Mouse (Mus musculus) fibroblast of lung, adult 2 months (primary cell): ENCODE measurements at regions not wholly inside any gene's neighbourhood (a gene's known extent, or its start where the extent isn't known, plus 50 kb on each side); places are given as distances from the start of the nearest gene placed in this dataset.

ENCODE experiments used
- DNase-seq: peaks from one replicate; pipeline ENCODE4 v3.0.0-alpha.2; 2011; ENCODE audit warnings: low read depth

- peak; percentile 76 for DNase-seq
Observed at GRCm38 (mm10) chr5:73930205-73930604, 138.0 kb downstream of the Usp46 start.

- no peak for DNase-seq
Observed at GRCm38 (mm10) chr5:73937799-73938198, 130.4 kb downstream of the Usp46 start.

DNA sequence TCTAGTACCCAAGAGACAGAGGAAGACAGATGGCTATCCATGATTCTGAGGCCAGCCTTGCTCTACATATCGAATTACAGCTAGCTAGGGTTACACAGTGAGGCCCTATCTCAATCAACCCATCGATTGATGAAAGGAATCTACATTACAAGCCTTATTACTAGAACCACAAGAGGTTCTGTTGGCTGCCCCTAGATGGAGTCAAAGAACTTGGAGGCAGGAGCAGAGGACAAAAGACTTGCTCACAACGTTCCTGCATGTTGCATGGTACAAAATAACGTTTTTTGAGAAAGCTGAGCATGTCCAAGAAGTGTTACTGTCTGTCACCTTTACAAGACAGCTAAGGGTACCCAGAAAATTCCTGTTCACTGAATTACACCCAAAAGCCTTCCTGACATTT is 129.8 kb downstream of the Usp46 start:
- no peak for DNase-seq

GRCm38 (mm10) chr5:73942950-73943349 is 125.3 kb downstream of the Usp46 start:
- DNase-seq, result no peak

GRCm38 (mm10) chr5:73945671-73946070 is 122.6 kb downstream of the Usp46 start:
- DNase-seq, result no peak

- no peak for DNase-seq
Observed at GRCm38 (mm10) chr5:73946164-73946563, 122.1 kb downstream of the Usp46 start.

GRCm38 (mm10) chr5:73948031-73948899 is 120.0 kb downstream of the Usp46 start:
- DNase-seq, result no peak
